Mouse (Mus musculus) C2C12 (cell line): Measurements from ENCODE around the gene Notch4. TPM values are rescaled to one million over a fixed set of nuclear protein-coding genes. Genes with fewer than 3 reads are reported as not detected.

Experiments
- H3K27me3 ChIP-seq: one replicate; pipeline ENCODE4 v1.6.1; 2011; ENCODE audit not compliant: control insufficient read depth, insufficient read depth, insufficient read length
- H3K36me3 ChIP-seq: one replicate; pipeline ENCODE4 v1.6.1; 2011; ENCODE audit not compliant: control insufficient read depth, insufficient read depth
- H3K4me3 ChIP-seq: one replicate; pipeline ENCODE4 v1.5.1; 2011; ENCODE audit warnings: mild to moderate bottlenecking, control low read depth; ENCODE audit not compliant: poor library complexity, insufficient read depth, severe bottlenecking
- H3K79me2 ChIP-seq: one replicate; pipeline ENCODE4 v1.6.1; 2011; ENCODE audit not compliant: control insufficient read depth, insufficient read depth
- H3K79me3 ChIP-seq: one replicate; pipeline ENCODE4 v1.6.1; 2011; ENCODE audit warnings: low read depth, control low read depth
- H3ac ChIP-seq: one replicate; pipeline ENCODE3; 2011; ENCODE audit warnings: low read depth; ENCODE audit not compliant: control insufficient read depth, insufficient read length
- CEBPB ChIP-seq: IDR thresholded peaks from one replicate; pipeline ENCODE4 v1.6.1; 2011; ENCODE audit warnings: low read depth, mild to moderate bottlenecking, control low read depth, moderate library complexity
- CTCF ChIP-seq: IDR thresholded peaks from one replicate; pipeline ENCODE4 v1.5.1; 2011; ENCODE audit not compliant: control insufficient read depth, insufficient read depth, insufficient read length
- FOSL1 ChIP-seq: IDR thresholded peaks from one replicate; pipeline ENCODE4 v1.8.0; 2011; ENCODE audit warnings: mild to moderate bottlenecking, low read length; ENCODE audit not compliant: poor library complexity, insufficient read depth, severe bottlenecking
- MAX ChIP-seq: IDR thresholded peaks from one replicate; pipeline ENCODE4 v1.6.1; 2011; ENCODE audit warnings: mild to moderate bottlenecking, control low read depth
- MYOD1 ChIP-seq: IDR thresholded peaks from one replicate; pipeline ENCODE4 v1.6.1; 2011; ENCODE audit warnings: low read depth; ENCODE audit not compliant: control insufficient read depth, insufficient read length
- MYOG ChIP-seq: IDR thresholded peaks from one replicate; pipeline ENCODE4 v1.6.1; 2011; ENCODE audit not compliant: control insufficient read depth, insufficient read length; ENCODE audit errors: extremely low read depth
- USF1 ChIP-seq: IDR thresholded peaks from one replicate; pipeline ENCODE4 v1.6.1; 2011; ENCODE audit warnings: low read depth, mild to moderate bottlenecking, control low read depth, moderate library complexity
- polyA plus RNA-seq: library from polyadenylated mRNA; unstranded; fragments of >200 nt; fragmentation: generic; extraction: Trizol; gene quantifications from one replicate; pipeline ENCODE4 v1.2.1, GENCODE M21; 2012; ENCODE audit warnings: missing spikeins

Gene Notch4
- polyA plus RNA-seq, 1 experiment = 0.51 TPM

DNA sequence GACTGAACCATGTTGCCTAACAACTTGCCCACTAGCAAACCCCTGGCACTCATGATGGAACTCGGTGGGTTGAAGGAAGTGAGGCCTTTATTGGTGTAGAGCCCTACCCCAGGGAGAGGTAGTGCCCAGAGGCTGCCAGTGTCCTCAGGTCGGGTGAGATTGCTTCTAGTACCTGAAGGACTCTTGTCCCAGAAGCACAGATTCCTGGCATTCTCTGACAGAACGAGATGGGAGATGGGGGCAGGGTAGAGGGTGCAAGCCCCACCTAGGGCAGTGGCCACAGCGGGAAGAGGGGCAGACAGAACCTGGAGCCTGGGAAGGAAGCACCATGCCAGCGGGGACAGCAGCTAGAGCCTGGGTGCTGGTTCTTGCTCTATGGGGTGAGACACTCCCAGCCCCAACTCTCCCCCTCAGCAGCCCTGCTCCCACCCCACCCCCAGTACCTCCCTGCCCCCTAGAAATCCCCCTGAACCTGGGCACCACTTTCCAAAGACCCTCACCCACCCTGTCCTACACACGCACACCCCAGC lies 33.6 kb downstream of the Notch4 start, which contains the start of gene Ager:
Gene Ager (plus strand): TSS at position 297 of the 530 bp plus-strand sequence.
- Histone ChIP-seq H3ac (no peak within 1 kb of the TSS), H3K79me3 (peaks cover 3% of the 10 kb centered on the region), H3K27me3 (no peaks in the 10 kb centered on the region), H3K36me3 (peaks cover 18% of the 10 kb centered on the region), H3K4me3 (no peak within 1 kb of the TSS), H3K79me2 (peaks cover 27% of the 10 kb centered on the region)
- TF ChIP-seq MYOD1 = no peak
- TF ChIP-seq CEBPB = no peak
- TF ChIP-seq CTCF = no peak
- TF ChIP-seq MAX = no peak
- TF ChIP-seq FOSL1 = no peak
- TF ChIP-seq USF1 = no peak
- no peak for TF ChIP-seq MYOG

DNA sequence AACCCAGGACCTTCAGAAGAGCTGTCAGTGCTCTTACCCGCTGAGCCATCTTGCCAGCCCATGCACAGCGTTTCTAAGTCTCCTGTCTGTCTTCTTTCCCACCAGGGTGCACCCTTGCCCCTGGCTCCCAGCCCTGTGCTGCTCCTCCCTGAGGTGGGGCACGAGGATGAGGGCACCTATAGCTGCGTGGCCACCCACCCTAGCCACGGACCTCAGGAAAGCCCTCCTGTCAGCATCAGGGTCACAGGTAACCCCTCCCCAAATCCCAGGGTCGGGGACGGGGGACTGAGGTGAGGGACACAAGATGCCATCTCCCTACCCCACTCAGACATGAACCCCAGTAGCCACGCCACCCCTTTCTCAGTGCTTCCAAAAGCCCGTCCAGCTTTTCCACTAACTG lies 35.8 kb downstream of the Notch4 start:
- TF ChIP-seq MYOD1 (no peak), FOSL1 (no peak), MYOG (no peak), MAX (no peak), USF1 (no peak), CTCF (no peak), CEBPB (no peak)

DNA sequence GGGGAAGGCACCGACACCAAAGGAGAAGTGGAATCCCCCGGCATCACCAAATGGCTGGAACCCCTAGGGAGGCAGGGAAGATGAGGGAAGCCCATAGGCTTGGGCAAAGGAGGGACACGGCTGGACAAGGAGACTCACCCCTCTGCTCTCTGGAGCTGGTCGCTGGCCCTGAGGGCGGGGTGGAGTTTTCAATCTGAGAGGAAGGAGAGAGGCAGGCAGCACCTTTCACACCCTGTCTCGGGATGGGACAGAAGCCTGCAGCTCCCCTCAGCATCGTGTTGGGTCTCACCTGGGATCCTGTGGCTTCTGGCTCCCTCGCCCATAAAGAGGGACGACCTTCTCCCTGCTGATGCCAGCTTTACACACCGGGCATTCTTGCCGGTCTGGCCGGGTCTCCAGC lies 37.7 kb downstream of the Notch4 start:
- no peak for TF ChIP-seq MAX
- no peak for TF ChIP-seq MYOG
- no peak for TF ChIP-seq USF1
- TF ChIP-seq CEBPB = no peak
- no peak for TF ChIP-seq MYOD1
- no peak for TF ChIP-seq CTCF
- no peak for TF ChIP-seq FOSL1
- H3ac ChIP-seq = no peak overlapping the region
- peaks cover 9% of the 10 kb centered on the region for H3K79me3 ChIP-seq
- H3K36me3 ChIP-seq = peaks cover 4% of the 10 kb centered on the region
- H3K4me3 ChIP-seq = no peak overlapping the region
- peaks cover 22% of the 10 kb centered on the region for H3K79me2 ChIP-seq
- H3K27me3 ChIP-seq = no peaks in the 10 kb centered on the region

More for the DNA sequence above, 35.8 kb downstream of the Notch4 start:
- Histone ChIP-seq H3K79me2 (peaks cover 14% of the 10 kb centered on the region), H3ac (no peak overlapping the region), H3K4me3 (no peak overlapping the region), H3K27me3 (no peaks in the 10 kb centered on the region), H3K79me3 (peaks cover 1% of the 10 kb centered on the region), H3K36me3 (peaks cover 13% of the 10 kb centered on the region)

DNA sequence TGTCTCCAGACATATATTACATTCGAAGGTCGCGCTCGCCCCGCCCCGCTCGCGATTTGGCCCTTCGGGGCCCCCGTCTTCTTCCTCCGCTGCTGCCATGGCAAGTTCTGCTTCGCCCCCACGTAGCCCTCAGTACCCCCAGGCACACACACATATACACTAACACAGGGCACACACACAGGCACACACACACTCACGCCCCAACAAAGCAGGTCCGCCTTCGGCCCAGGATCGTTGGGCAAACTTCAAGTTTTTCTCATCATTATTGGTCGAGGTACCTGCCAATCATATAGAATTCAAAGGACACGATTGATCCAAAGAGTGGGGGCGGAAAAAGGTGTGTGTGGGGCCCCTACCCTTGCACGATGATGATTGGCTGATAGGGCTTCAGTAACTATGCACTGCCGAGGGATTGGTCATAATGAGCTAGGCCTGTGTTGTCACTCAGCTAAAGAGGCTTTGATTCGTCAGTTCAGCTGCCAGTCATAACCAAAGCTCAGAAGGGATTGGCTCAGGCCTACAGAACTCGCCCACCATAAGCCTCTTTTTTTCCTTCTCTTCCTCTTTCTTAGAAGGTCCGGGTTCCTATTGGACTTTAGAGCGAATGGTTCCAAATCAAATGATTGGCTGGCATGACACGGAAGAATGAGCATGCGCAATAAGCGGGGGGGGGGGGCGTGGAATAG lies 39.5 kb downstream of the Notch4 start, which contains the start of gene Rnf5:
Gene Rnf5 (minus strand): TSS at position 316 of the 686 bp plus-strand sequence.
- Histone ChIP-seq H3K79me2 (peaks cover 39% of the 10 kb centered on the region), H3K79me3 (peaks cover 20% of the 10 kb centered on the region)
- no peak for TF ChIP-seq CTCF
- no peak for TF ChIP-seq CEBPB
- no peak for TF ChIP-seq MYOD1
- no peak for TF ChIP-seq USF1
- no peak for TF ChIP-seq FOSL1
- TF ChIP-seq MYOG = no peak
- no peak for TF ChIP-seq MAX

DNA sequence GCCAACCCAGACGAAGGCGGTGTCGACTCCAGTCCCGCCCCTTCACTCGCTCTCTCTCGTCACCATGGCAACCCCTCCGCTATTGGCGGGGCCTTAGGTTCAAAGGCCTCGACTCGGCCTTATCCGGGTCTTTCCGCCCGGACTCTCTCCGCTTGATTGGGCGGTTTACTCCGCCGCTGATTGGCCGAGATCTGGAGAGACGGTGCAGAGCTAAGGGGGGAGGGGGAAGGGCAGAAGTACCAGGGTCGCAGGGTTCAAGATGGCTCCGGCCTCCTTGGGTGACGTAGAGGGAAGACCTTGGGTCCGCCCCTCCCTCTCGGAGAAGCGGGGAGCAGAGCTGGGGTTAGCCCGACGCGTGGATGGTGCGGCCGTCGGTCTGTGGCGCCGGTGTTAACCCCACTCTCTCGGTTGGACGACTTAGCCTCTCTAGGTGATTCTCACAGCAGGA lies 40.0 kb downstream of the Notch4 start, which contains the start of gene Agpat1:
Gene Agpat1 (plus strand): TSS at position 202 of the 448 bp plus-strand sequence.
- Histone ChIP-seq H3K79me2 (peaks cover 45% of the 10 kb centered on the region), H3K79me3 (peaks cover 24% of the 10 kb centered on the region), H3K27me3 (no peaks in the 10 kb centered on the region), H3K4me3 (peak within 1 kb of the TSS; percentile 84), H3K36me3 (peaks cover 4% of the 10 kb centered on the region), H3ac (peak within 1 kb of the TSS; percentile 85)
- TF ChIP-seq FOSL1 = no peak
- TF ChIP-seq MAX = peak; percentile 11

More for the DNA sequence above, 39.5 kb downstream of the Notch4 start, which contains the start of gene Rnf5:
- H3ac ChIP-seq = peak within 1 kb of the TSS; percentile 85
- H3K36me3 ChIP-seq = peaks cover 4% of the 10 kb centered on the region
- H3K27me3 ChIP-seq = no peaks in the 10 kb centered on the region
- peak within 1 kb of the TSS; percentile 63 for H3K4me3 ChIP-seq
